Comparison of ENCODE assay signal across 8 mouse cellular contexts in genomic region chr8:94037806-94038205, GRCm38 (mm10). TPM values are rescaled to one million over a fixed set of nuclear protein-coding genes. Genes with fewer than 3 reads are reported as not detected.
DNase-seq lines count a peak whose midpoint lies in the region; ATAC-seq and TF ChIP-seq lines count a peak whose summit lies in the region.

No protein-coding gene starts in this region.

- H3K9me3 ChIP-seq in ES-E14 (ENCODE audit: control insufficient read depth, insufficient read depth, low read depth, low read length): no peaks in the 10 kb centered on the region
- H3K9me3 ChIP-seq in kidney, embryonic 16.5 days (ENCODE audit: low read length): no peaks in the 10 kb centered on the region
- no peaks in the 10 kb centered on the region for H3K9me3 ChIP-seq in midbrain, embryonic 12.5 days

- 8% methylated on average over 15 of the region's 15 CpGs for WGBS in kidney, embryonic 16.5 days
- WGBS in midbrain, embryonic 12.5 days: 12% methylated on average over 15 of the region's 15 CpGs

- peak overlapping the region; percentile 91 for H3K4me2 ChIP-seq in kidney, embryonic 16.5 days (replicated peaks; ENCODE audit: low read depth, low read length)
- peak overlapping the region; percentile 75 for H3K4me2 ChIP-seq in midbrain, embryonic 12.5 days (replicated peaks)

- in situ Hi-C loops in ES-E14 (cut with MboI; ENCODE audit: low sequenced_read_pairs in 2 of 2, unreplicated experiment in 2 of 2): no loop called here

- H3K27ac ChIP-seq in gastrocnemius, adult 2 months: peak overlapping the region; percentile 88
- no peak overlapping the region for H3K27ac ChIP-seq in ES-E14 (ENCODE audit: insufficient read depth, low read depth, low read length, poor library complexity, severe bottlenecking)
- H3K27ac ChIP-seq in embryonic fibroblast, embryonic 13.5 days (ENCODE audit: insufficient read depth, low read length): no peak overlapping the region
- no peak overlapping the region for H3K27ac ChIP-seq in kidney, embryonic 16.5 days (ENCODE audit: low read length)
- H3K27ac ChIP-seq in midbrain, embryonic 12.5 days (replicated peaks): no peak overlapping the region

- H3K4me1 ChIP-seq in ES-E14 (ENCODE audit: control insufficient read depth in 2 of 2, insufficient read depth in 2 of 2, low read length in 2 of 2, poor library complexity in 1 of 2): peaks cover 11 to 12% of the 10 kb centered on the region in 2 experiments
- H3K4me1 ChIP-seq in embryonic fibroblast, embryonic 13.5 days (ENCODE audit: control insufficient read depth, insufficient read depth, low read length): peaks cover 5% of the 10 kb centered on the region
- H3K4me1 ChIP-seq in kidney, embryonic 16.5 days (ENCODE audit: insufficient read depth, low read length): peaks cover 25% of the 10 kb centered on the region
- peaks cover 33% of the 10 kb centered on the region for H3K4me1 ChIP-seq in midbrain, embryonic 12.5 days

- peak overlapping the region; percentile 87 for H3K4me3 ChIP-seq in gastrocnemius, adult 2 months
- H3K4me3 ChIP-seq in ES-E14 (ENCODE audit: insufficient read depth in 1 of 2, low read depth in 1 of 2, low read length in 2 of 2, poor library complexity in 1 of 2, severe bottlenecking in 1 of 2): peak overlapping the region; percentile 92 to 96
- peak overlapping the region; percentile 69 for H3K4me3 ChIP-seq in embryonic fibroblast, embryonic 13.5 days (ENCODE audit: insufficient read depth, low read length)
- peak overlapping the region; percentile 86 for H3K4me3 ChIP-seq in kidney, embryonic 16.5 days (ENCODE audit: low read length)
- H3K4me3 ChIP-seq in midbrain, embryonic 12.5 days: peak overlapping the region; percentile 72

- DNase-seq in gastrocnemius, adult 2 months: no peak
- no peak for DNase-seq in gastrocnemius, adult 18-20 months (ENCODE audit: low spot score)
- no peak for DNase-seq in ES-E14 (ENCODE audit: low read depth, low spot score)
- no peak for DNase-seq in spleen, postnatal 4 days (ENCODE audit: low spot score in 2 of 2)
- DNase-seq in layer of hippocampus, adult 9-10 months (ENCODE audit: low spot score): no peak

- no peaks in the 10 kb centered on the region for H3K36me3 ChIP-seq in ES-E14 (ENCODE audit: control insufficient read depth, insufficient read depth, low read length, poor library complexity, severe bottlenecking)
- H3K36me3 ChIP-seq in kidney, embryonic 16.5 days (ENCODE audit: insufficient read depth, low read length): no peaks in the 10 kb centered on the region
- H3K36me3 ChIP-seq in midbrain, embryonic 12.5 days: no peaks in the 10 kb centered on the region

- TF ChIP-seq POLR2A in embryonic fibroblast, embryonic 13.5 days (IDR thresholded peaks at IDR 0.05; ENCODE audit: low read depth, low read length): no peak

- TF ChIP-seq CTCF in gastrocnemius, adult 2 months (IDR thresholded peaks at IDR 0.05): no peak
- TF ChIP-seq CTCF in embryonic fibroblast, embryonic 13.5 days (IDR thresholded peaks at IDR 0.05; ENCODE audit: borderline replicate concordance, insufficient read depth, low read length): no peak

- intact Hi-C loops in gastrocnemius, adult 2 months (cut with DNase I): no loop called here

- H3K27me3 ChIP-seq in kidney, embryonic 16.5 days (ENCODE audit: insufficient read depth, low read length): no peaks in the 10 kb centered on the region
- no peaks in the 10 kb centered on the region for H3K27me3 ChIP-seq in midbrain, embryonic 12.5 days

- ATAC-seq in kidney, embryonic 16.5 days (ENCODE audit: low FRiP score, low TSS enrichment): no peak
- ATAC-seq in midbrain, embryonic 12.5 days (ENCODE audit: low FRiP score, low read depth): no peak

- peak overlapping the region; percentile 90; the same call in 1 of the 2 replicates for H3K9ac ChIP-seq in ES-E14 (ENCODE audit: insufficient read depth, low read depth, low read length, poor library complexity, severe bottlenecking)
- H3K9ac ChIP-seq in kidney, embryonic 16.5 days (replicated peaks; ENCODE audit: low read length): peak overlapping the region; percentile 75
- H3K9ac ChIP-seq in midbrain, embryonic 12.5 days (replicated peaks): peak overlapping the region; percentile 68

TF ChIP-seq in ES-E14, 5 proteins besides CTCF, POLR2A, EP300 and RAD21:
- TF ChIP-seq ZC3H11A (IDR thresholded peaks at IDR 0.05; ENCODE audit: borderline replicate concordance, low read depth, low read length) (no peak), MAFK (IDR thresholded peaks at IDR 0.05; ENCODE audit: insufficient read depth, low read depth, low read length) (no peak), HCFC1 (IDR thresholded peaks at IDR 0.05; ENCODE audit: borderline replicate concordance, insufficient read depth, low read length) (no peak)

RNA-seq across cellular contexts. Expression of gene Ogfod1, which starts 0.8 kb away (rescaled TPM):
- 10 to 100 TPM; 23.0 to 27.4 TPM for total RNA-seq in gastrocnemius, adult 2 months (2021)
- total RNA-seq in gastrocnemius, adult 18-20 months (2021): 10 to 100 TPM; 22.0 to 26.2 TPM
- 17.0 and 19.1 TPM in 2 replicates for total RNA-seq in ES-E14 (2012; rRNA removed)
- 23.1 and 27.8 TPM in 2 replicates for polyA plus RNA-seq in embryonic fibroblast, embryonic 13.5 days (2011; ENCODE audit: insufficient read length, low read depth, missing spikeins)
- 11.3 and 12.7 TPM in 2 replicates for polyA plus RNA-seq in kidney, embryonic 16.5 days (2015; fragmentation: Nextera tagmentation; extraction: Ambion mirVana)
- polyA plus RNA-seq in midbrain, embryonic 12.5 days (2016; fragmentation: Nextera tagmentation; extraction: Ambion mirVana): 12.9 and 13.6 TPM in 2 replicates

RNA-seq across cellular contexts. Expression of gene Nudt21, which starts 1.0 kb away (rescaled TPM):
- 10 to 100 TPM in 1 of 2 experiments, 1 to 10 TPM in 1; 8.0 to 15.0 TPM for total RNA-seq in gastrocnemius, adult 2 months (2021)
- 10 to 100 TPM; 10.5 to 12.3 TPM for total RNA-seq in gastrocnemius, adult 18-20 months (2021)
- total RNA-seq in ES-E14 (2012; rRNA removed): 139 and 152 TPM in 2 replicates
- 108 and 120 TPM in 2 replicates for polyA plus RNA-seq in embryonic fibroblast, embryonic 13.5 days (2011; ENCODE audit: insufficient read length, low read depth, missing spikeins)
- 112 and 115 TPM in 2 replicates for polyA plus RNA-seq in kidney, embryonic 16.5 days (2015; fragmentation: Nextera tagmentation; extraction: Ambion mirVana)
- polyA plus RNA-seq in midbrain, embryonic 12.5 days (2016; fragmentation: Nextera tagmentation; extraction: Ambion mirVana): 167 and 173 TPM in 2 replicates

RNA-seq across cellular contexts. Expression of gene Amfr, which starts 25.2 kb away (rescaled TPM):
- total RNA-seq in gastrocnemius, adult 2 months (2021): 100 to 1,000 TPM in 1 of 2 experiments, 10 to 100 TPM in 1; 97.5 to 101 TPM
- 100 to 1,000 TPM; 106 to 122 TPM for total RNA-seq in gastrocnemius, adult 18-20 months (2021)
- total RNA-seq in ES-E14 (2012; rRNA removed): 67.1 and 73.6 TPM in 2 replicates
- polyA plus RNA-seq in embryonic fibroblast, embryonic 13.5 days (2011; ENCODE audit: insufficient read length, low read depth, missing spikeins): 91.0 and 96.3 TPM in 2 replicates
- 37.5 and 45.5 TPM in 2 replicates for polyA plus RNA-seq in kidney, embryonic 16.5 days (2015; fragmentation: Nextera tagmentation; extraction: Ambion mirVana)
- 75.4 and 77.5 TPM in 2 replicates for polyA plus RNA-seq in midbrain, embryonic 12.5 days (2016; fragmentation: Nextera tagmentation; extraction: Ambion mirVana)
